Mouse (Mus musculus) embryonic facial prominence, embryonic 11.5 days (tissue): ENCODE data around the gene Prokr2. TPM values are rescaled to one million over a fixed set of nuclear protein-coding genes. Genes with fewer than 3 reads are reported as not detected.

Experiments
- ATAC-seq: fragments of 200-750 bp; cut with Nextera tagmentation; replicated peaks from 2 replicates; pipeline ENCODE4 v1.8.0; 2017; ENCODE audit warnings: low read depth; ENCODE audit not compliant: insufficient number of reproducible peaks, low FRiP score, low TSS enrichment
- DNase-seq: peaks from one replicate; pipeline ENCODE4 v3.0.0-alpha.2; 2015; ENCODE audit warnings: low spot score
- H3K27ac ChIP-seq: fragments of 300-500 bp; sonication (generic); replicated peaks from 2 replicates; pipeline ENCODE4 v1.5.1; 2014; ENCODE audit warnings: mild to moderate bottlenecking, low read depth, low read length, control low read depth
- H3K27me3 ChIP-seq: fragments of 300-500 bp; sonication (generic); 2 replicates; pipeline ENCODE4 v1.6.1; 2014; ENCODE audit warnings: mild to moderate bottlenecking, low read length, moderate library complexity, mixed read lengths; ENCODE audit not compliant: control insufficient read depth, insufficient read depth
- H3K36me3 ChIP-seq: fragments of 300-500 bp; sonication (generic); replicated peaks from 2 replicates; pipeline ENCODE4 v1.6.1; 2014; ENCODE audit warnings: low read depth, mild to moderate bottlenecking, low read length, moderate library complexity, mixed read lengths; ENCODE audit not compliant: control insufficient read depth, insufficient read depth
- H3K4me1 ChIP-seq: fragments of 300-500 bp; sonication (generic); 2 replicates; pipeline ENCODE4 v1.6.1; 2014; ENCODE audit warnings: low read length, mixed read lengths; ENCODE audit not compliant: control insufficient read depth, insufficient read depth
- H3K4me2 ChIP-seq: fragments of 300-500 bp; sonication (generic); 2 replicates; pipeline ENCODE4 v1.6.1; 2014; ENCODE audit warnings: low read depth, mild to moderate bottlenecking, control low read depth, low read length, moderate library complexity
- H3K4me3 ChIP-seq: fragments of 300-500 bp; sonication (generic); 2 replicates; pipeline ENCODE4 v1.5.1; 2014; ENCODE audit warnings: low read depth, low read length, control low read depth
- H3K9ac ChIP-seq: fragments of 300-500 bp; sonication (generic); replicated peaks from 2 replicates; pipeline ENCODE4 v1.6.1; 2014; ENCODE audit warnings: mild to moderate bottlenecking, control low read depth, low read length
- H3K9me3 ChIP-seq: fragments of 300-500 bp; sonication (generic); replicated peaks from 2 replicates; pipeline ENCODE4 v1.6.1; 2016; ENCODE audit warnings: mild to moderate bottlenecking, low read length, inconsistent platforms, mixed read lengths; ENCODE audit not compliant: control insufficient read depth
- WGBS: fragments of 180-500 bp; shearing (Covaris S2); extraction: QIAGEN DNeasy Blood & Tissue Kit; methylation state at CpG from one replicate; pipeline ENCODE4 v1.1.7; 2014; 5-methylcytosine and 5-hydroxymethylcytosine counted together
- polyA plus RNA-seq: library from polyadenylated mRNA; unstranded; fragments of >200 nt; fragmentation: Nextera tagmentation; extraction: Ambion mirVana; gene quantifications from 2 replicates; pipeline ENCODE4 v1.2.1, GENCODE M21; 2014

The Prokr2 gene
- polyA plus RNA-seq, 1 experiment from 2014 or later = 2.6 TPM

DNA sequence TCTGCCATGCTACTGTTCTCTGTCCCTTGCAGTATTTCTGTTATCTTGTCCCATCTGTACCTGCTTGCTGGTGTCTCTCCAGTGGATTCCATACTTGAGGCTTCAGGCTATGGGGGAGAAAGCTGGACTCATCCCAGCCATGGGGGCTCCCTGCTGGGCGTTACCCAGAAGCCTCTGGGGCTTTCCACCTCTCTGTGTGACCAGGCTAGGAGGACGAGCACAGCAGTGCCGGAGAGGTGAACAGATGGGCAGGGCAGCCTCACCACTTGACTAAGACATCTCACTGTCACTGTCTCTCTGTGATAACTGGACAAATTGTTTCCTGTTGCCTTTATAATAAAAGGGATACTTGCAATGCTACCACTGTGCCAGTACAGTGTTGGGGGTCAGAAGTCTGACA is 9.5 kb downstream of the Prokr2 start:
- Histone ChIP-seq H3K4me1 (no peaks in the 10 kb centered on the region), H3K36me3 (no peaks in the 10 kb centered on the region), H3K4me2 (no peak overlapping the region), H3K27ac (no peak overlapping the region), H3K4me3 (no peak overlapping the region), H3K9me3 (no peaks in the 10 kb centered on the region), H3K9ac (no peak overlapping the region), H3K27me3 (no peaks in the 10 kb centered on the region)
- 79% methylated on average over 3 of the region's 3 CpGs for WGBS
- DNase-seq (no peak), ATAC-seq (no peak)

DNA sequence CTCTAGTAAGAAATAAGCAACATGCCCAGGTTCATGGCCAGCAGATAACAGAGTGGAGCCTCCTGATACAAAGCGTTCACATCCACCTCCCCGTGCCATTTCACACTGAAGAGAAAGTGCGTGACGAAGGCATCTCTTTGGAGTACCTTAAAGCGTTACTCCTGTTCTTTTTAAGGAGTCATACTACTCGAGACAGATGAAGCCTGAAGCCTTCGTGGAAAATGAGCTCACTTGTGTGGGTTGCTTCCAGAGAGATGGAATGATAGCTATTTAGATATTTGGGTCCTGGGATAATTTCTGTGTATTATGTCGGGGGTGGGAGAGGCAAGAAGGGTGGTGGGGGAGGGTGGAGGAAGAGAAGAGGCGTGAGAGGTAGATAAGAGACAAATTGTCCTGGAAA is 10.1 kb downstream of the Prokr2 start:
- no peak for ATAC-seq

GRCm38 (mm10) chr2:132373748-132374147 is 11.5 kb downstream of the Prokr2 start:
- Histone ChIP-seq H3K9ac (no peak overlapping the region), H3K4me3 (no peak overlapping the region), H3K9me3 (no peaks in the 10 kb centered on the region), H3K27me3 (no peaks in the 10 kb centered on the region), H3K36me3 (no peaks in the 10 kb centered on the region), H3K4me1 (no peaks in the 10 kb centered on the region), H3K27ac (no peak overlapping the region), H3K4me2 (no peak overlapping the region)
- no peak for DNase-seq
- ATAC-seq = no peak
- WGBS = 92% methylated on average over 17 of the region's 17 CpGs

More for the DNA sequence above, 10.1 kb downstream of the Prokr2 start:
- WGBS = 84% methylated on average over 9 of the region's 9 CpGs
- Histone ChIP-seq H3K27ac (no peak overlapping the region), H3K9ac (no peak overlapping the region), H3K27me3 (no peaks in the 10 kb centered on the region), H3K9me3 (no peaks in the 10 kb centered on the region), H3K4me3 (no peak overlapping the region), H3K36me3 (no peaks in the 10 kb centered on the region), H3K4me1 (no peaks in the 10 kb centered on the region), H3K4me2 (no peak overlapping the region)
- no peak for DNase-seq

DNA sequence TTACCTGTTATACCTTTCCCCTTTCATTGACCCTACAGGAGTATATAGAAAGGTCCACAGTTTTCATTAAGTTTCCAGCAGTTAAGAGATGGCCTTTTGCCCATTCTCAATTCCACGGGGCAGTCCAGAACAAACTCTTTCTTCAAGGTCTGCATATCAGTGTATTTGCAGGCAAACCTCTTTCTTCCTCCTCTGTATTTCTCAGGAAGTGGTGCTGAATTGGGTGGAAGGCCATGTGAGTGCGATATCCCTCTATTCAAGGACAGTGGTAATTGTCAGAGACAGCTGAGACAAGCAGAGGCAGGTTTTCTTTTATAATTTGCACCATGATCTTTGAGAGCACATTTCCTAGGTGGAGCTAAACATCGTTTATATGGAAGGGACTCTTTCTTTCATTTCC is 16.8 kb downstream of the Prokr2 start:
- DNase-seq (no peak), ATAC-seq (no peak)
- no peaks in the 10 kb centered on the region for H3K4me1 ChIP-seq
- H3K9me3 ChIP-seq = no peaks in the 10 kb centered on the region
- H3K4me3 ChIP-seq = no peak overlapping the region
- no peaks in the 10 kb centered on the region for H3K36me3 ChIP-seq
- no peak overlapping the region for H3K9ac ChIP-seq
- H3K27ac ChIP-seq = no peak overlapping the region
- H3K27me3 ChIP-seq = no peaks in the 10 kb centered on the region
- WGBS = 85% methylated on average over 3 of the region's 3 CpGs
- H3K4me2 ChIP-seq = no peak overlapping the region

DNA sequence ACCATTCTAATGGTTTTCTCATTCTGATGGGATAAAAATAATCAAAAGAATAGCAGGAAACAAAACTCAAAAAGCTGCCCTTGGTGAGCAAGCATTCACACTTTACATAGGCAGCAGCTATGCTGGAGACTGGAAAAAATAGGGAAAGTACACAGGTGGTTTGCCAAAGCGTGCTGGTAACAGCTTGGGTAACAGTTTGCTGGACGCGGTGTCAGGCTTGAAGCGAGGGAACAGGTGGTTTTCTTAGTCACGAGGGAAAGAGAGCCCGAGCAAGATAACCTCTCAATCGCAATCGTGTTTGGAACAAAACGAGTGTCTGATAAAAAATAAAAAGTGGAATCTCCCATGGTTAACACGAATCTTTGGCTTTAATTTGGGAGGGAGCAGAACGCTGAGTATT is 41.4 kb downstream of the Prokr2 start:
- no peaks in the 10 kb centered on the region for H3K27me3 ChIP-seq
- DNase-seq (no peak), ATAC-seq (no peak)
- no peaks in the 10 kb centered on the region for H3K9me3 ChIP-seq
- H3K36me3 ChIP-seq = no peaks in the 10 kb centered on the region
- no peaks in the 10 kb centered on the region for H3K4me1 ChIP-seq
- H3K4me2 ChIP-seq = no peak overlapping the region
- H3K9ac ChIP-seq = no peak overlapping the region
- H3K27ac ChIP-seq = no peak overlapping the region
- H3K4me3 ChIP-seq = no peak overlapping the region
- 89% methylated on average over 11 of the region's 11 CpGs for WGBS

GRCm38 (mm10) chr2:132341293-132341692 is 44.0 kb downstream of the Prokr2 start:
- Histone ChIP-seq H3K4me3 (no peak overlapping the region), H3K27ac (no peak overlapping the region), H3K9me3 (no peaks in the 10 kb centered on the region), H3K36me3 (no peaks in the 10 kb centered on the region), H3K27me3 (no peaks in the 10 kb centered on the region), H3K4me2 (no peak overlapping the region), H3K9ac (no peak overlapping the region), H3K4me1 (no peaks in the 10 kb centered on the region)
- 87% methylated on average over 3 of the region's 3 CpGs for WGBS
- DNase-seq = no peak
- ATAC-seq = no peak

DNA sequence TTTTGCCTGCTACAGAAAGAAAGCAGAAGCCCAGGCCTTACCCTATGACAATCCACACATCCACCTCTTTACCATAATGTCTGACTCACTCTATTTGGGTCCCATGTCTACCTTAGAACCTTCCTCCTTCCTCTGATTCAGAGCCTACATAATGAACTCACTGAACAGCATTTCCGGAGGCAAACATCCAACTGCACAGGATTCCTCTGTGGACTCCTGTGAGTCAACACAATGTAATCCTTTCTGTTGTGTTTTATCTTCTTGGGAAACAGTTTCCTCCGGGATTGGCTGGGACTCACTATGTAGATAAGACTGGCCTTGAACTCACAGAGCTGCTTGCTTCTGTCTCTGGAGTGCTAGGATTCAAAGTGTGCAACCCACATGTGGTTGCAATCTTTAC is 44.9 kb downstream of the Prokr2 start:
- WGBS = 79% methylated on average over 2 of the region's 2 CpGs
- no peak overlapping the region for H3K9ac ChIP-seq
- DNase-seq = no peak
- no peaks in the 10 kb centered on the region for H3K4me1 ChIP-seq
- no peaks in the 10 kb centered on the region for H3K27me3 ChIP-seq
- ATAC-seq = no peak
- H3K4me2 ChIP-seq = no peak overlapping the region
- H3K36me3 ChIP-seq = no peaks in the 10 kb centered on the region
- H3K27ac ChIP-seq = no peak overlapping the region
- no peaks in the 10 kb centered on the region for H3K9me3 ChIP-seq
- no peak overlapping the region for H3K4me3 ChIP-seq

- WGBS = 90% methylated on average over 2 of the region's 2 CpGs
- ATAC-seq = no peak
These were observed 48.0 kb downstream of the Prokr2 start for GRCm38 (mm10) chr2:132337202-132337601.

More at GRCm38 (mm10) chr2:132337202-132337601, 48.0 kb downstream of the Prokr2 start:
- Histone ChIP-seq H3K9me3 (no peaks in the 10 kb centered on the region), H3K9ac (no peak overlapping the region), H3K27me3 (no peaks in the 10 kb centered on the region), H3K4me1 (no peaks in the 10 kb centered on the region), H3K36me3 (no peaks in the 10 kb centered on the region), H3K4me3 (no peak overlapping the region), H3K4me2 (no peak overlapping the region), H3K27ac (no peak overlapping the region)
- DNase-seq = no peak
